Mouse (Mus musculus): ENCODE measurements at regions not wholly inside any gene's neighbourhood (a gene's known extent, or its start where the extent isn't known, plus 50 kb on each side); places are given as distances from the start of the nearest gene placed in this dataset.

DNA sequence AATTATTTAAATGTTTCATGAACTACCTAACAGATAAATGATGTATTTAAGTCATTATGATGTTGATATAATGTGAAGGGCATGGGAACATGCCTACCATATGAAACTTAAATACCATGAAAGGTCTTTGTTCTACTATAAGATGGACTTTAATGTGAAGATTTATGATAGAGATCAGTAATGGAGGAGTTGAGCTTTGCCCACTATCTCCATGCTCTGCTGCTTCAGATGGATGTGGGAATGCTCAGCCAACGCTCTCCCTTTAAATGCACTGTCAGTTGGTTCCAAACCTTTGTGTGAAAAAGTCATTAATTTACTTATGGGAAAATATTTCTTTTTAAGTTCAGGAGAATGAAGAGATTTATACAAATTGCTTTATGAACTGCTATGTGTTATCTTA is 1040.9 kb downstream of the Fam19a2 start:
- DNase-seq (ENCODE audit: low spot score): no peak
- intact Hi-C loops (cut with DNase I): no loop called here

DNA sequence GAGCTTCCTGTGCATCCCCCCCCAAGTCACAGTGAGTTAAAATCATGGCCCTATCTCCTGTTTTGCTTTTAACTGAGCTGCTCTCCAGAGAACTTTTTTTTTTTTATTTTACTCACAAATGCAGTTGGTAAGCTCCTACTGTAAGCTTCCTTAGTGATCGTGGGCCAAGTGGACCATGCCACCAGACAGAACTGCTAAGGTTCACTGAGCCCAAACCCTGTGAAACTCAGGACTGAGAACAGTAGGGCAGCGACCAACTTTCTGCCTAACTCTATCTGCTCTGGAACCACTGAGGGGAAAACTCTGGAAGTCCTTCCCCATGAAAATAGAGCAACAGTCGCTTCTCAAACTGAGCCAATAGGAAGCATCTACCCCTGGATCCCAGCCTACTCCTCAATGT is 1041.8 kb downstream of the Fam19a2 start:
- DNase-seq (ENCODE audit: low spot score): no peak
- intact Hi-C loops (cut with DNase I): no loop called here

DNA sequence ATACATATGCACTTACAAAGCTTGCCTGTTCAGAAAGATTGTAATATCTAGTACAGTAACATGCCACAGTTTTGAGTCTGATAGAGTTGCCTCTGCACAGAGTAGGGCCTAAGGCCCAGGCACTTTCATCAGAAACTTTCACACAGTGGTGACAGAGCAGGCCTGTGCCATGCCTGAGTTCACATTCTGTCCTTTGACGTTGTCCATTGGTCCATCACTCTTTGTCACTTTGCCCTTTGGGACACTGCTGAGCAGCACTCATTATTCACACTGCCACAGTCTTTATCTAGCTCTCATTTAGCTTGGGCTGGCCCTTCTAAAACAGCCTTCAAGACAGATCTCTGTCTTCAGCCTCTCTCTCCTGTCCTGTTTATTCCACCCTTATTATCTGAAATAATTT is 1055.0 kb downstream of the Fam19a2 start:
- DNase-seq (ENCODE audit: low spot score): no peak
- intact Hi-C loops (cut with DNase I): no loop called here

DNA sequence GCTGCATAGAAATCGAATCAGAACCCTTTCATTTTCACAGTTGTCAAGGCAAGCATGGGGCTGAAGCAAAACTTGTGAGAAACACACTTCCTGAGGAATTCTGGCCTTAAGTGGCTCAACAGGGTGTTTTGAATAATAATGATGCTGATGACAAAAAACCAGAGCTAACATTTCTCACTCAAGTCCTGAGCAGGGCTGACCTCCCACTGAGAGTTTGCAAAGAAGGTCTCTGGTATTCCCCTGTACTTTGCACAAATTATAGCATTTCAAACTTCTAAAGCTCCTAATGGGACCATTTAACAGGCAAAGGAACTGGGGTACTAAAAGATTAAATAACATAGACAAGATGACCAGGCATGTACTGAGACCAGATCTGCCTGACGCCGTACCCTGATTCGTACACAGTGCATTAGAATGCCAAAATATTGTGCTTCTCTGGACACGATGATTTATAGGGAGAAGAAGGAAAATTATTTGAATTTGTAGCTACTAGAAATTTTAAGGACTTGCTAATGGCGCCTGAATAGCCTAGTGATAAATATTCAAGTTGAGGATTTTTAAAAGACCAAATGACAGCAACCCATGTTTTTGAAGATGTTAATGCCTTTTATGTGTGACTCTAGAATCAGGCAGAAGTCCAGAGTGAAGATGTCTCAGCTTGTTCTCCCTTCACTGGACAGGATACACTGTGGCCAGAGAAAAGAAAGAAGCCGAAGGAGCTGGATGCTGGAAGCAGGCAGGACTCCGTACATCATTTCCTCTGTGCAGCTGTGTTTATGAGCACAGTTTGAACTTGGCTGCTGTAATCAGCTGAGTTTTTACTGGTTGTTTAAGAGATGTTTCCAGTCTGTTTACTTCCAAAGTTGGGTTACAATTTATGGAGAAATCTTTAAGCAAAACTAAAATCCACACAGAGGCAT is 1056.7 kb downstream of the Fam19a2 start:
- DNase-seq (ENCODE audit: low spot score): no peak

DNA sequence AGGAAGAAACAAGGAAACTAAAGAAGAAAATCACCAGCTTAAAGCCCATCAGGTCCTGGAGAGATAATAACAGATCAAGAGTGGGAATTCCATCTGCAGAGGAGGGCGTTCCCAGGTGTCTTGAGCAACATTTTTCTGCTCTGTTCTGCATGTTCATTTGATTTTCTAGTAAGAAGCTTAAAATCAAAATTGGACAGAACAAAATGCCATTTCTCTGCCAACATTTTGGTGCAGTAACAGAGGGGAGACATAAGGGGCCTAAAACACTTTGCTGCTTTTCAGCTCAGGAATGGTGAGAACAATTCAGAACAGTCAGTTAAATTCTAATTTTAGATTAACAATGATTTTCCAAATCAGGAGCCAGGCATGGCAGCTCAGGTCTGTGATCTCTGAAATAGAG is 1056.8 kb downstream of the Slc16a7 start:
- DNase-seq (ENCODE audit: low spot score): no peak
- intact Hi-C loops (cut with DNase I): no loop called here

More for the DNA sequence above, 1056.7 kb downstream of the Fam19a2 start:
- intact Hi-C loops (cut with DNase I): no loop called here

DNA sequence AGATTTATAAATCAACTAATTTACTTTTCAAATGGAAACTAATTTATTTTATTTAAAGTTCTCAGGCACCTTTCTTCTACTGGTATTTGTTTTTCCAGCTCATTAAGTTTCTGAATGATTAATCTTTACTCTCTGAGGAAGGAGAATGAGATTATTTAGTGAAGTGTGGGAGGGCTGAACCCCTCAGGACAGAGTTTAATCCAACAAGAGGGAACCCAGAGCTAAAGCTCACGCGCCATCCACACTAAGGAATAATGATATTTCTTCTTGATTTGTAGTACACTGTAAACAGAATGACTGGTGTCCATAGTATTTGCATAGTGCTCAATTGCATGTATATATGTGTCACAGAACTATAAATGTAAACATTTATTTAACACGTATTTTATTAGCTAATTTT is 1050.3 kb downstream of the Slc16a7 start:
- intact Hi-C loops (cut with DNase I): no loop called here
- DNase-seq (ENCODE audit: low spot score): no peak

DNA sequence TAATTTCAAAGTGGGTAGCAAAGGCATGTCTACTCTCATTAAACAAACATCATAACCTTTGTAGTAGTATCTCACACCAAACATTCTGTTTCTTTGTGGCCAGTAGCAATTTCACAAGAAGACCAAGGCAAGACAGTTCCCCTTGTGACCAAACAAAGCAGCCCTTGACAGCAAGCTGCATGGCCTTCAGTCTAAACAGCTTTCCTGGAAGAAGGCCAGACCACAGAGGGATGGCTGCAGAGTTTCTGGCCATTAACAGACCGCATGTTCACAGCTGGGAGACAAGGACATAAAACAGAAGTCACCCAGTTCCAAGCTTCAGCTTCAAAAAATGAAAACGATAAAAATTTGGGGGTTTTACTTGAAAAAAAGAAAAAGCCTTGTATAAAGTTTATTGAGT is 1040.0 kb downstream of the Slc16a7 start:
- peak; percentile 14 for DNase-seq (ENCODE audit: low spot score)
- intact Hi-C loops (cut with DNase I): no loop called here

DNA sequence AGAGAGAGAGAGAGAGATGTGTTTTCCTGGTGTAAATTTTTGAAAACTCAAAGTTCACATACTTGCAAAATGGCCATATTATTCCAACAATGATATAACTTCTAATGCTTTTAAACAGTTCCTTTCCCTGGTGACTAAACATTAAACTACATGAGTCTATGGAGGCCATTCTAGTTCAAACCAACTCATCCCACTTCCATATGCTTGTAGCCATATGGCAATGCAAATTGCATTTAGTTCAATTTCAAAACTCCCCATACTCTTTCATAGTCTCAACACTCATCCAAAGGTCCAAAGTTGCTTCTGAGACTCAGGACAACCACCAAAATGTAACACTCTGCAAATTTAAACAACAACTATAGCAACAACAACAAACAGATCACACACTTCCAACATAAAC is 1026.5 kb downstream of the Slc16a7 start:
- DNase-seq (ENCODE audit: low spot score): no peak
- intact Hi-C loops (cut with DNase I): no loop called here

DNA sequence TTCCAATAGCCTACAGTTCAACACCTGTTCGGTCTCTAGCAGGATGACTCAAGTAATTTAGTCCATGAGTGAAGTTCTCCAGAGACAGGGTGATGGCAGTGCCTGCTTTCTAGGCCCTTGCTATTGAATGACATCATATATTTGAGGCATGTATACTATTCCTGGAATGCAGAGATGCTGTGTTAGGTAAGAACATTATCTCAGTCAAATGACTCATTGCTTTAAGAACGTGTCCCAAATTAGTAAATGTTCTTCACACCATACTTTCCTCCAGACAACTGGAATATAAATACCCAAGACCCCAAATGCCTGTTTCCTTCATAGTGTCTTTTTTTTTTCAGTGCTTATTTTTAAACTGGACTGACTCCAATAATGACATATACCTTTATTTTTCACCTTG is 1018.3 kb downstream of the Slc16a7 start:
- intact Hi-C loops (cut with DNase I): no loop called here

DNA sequence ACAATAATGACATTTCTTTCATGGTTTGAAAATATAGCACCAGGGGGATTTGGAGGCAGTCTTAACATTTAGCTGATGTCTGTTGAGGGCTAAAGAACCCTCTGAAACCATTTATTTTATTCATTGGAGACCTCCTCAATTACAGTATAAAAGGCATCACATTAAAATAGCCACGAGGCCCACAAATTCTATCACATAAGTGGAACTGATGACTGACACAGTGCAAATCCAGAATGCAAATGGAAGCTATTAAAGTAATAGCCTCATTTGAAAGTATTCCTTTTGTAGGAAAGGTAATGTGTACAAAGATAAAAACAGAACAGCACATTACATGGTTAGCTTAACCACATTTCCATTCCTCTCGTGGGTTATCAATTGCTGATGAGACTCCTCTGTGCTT is 986.6 kb downstream of the Slc16a7 start:
- DNase-seq (ENCODE audit: low spot score): no peak
- intact Hi-C loops (cut with DNase I): no loop called here

More for the DNA sequence above, 1018.3 kb downstream of the Slc16a7 start:
- DNase-seq (ENCODE audit: low spot score): no peak

DNA sequence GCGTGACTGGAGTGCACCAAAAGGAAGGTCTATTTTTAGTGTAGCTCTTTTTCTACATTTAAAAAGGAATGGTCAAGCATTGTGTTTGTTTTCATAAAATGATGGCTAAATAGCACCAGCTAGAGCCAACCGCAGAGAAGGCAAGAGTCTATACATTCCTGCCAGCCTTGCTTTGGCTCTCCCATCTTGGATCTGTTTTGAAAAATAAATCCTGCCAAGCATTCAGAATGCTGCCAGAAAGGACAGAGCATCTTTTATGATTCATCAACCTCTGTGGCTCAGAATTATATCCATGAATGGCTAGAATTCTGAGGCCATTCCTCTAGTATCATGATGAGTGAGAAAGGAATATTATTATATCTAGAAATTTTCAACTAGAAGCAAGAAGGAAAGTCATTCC is 979.6 kb downstream of the Slc16a7 start:
- intact Hi-C loops (cut with DNase I): no loop called here
- DNase-seq (ENCODE audit: low spot score): no peak

DNA sequence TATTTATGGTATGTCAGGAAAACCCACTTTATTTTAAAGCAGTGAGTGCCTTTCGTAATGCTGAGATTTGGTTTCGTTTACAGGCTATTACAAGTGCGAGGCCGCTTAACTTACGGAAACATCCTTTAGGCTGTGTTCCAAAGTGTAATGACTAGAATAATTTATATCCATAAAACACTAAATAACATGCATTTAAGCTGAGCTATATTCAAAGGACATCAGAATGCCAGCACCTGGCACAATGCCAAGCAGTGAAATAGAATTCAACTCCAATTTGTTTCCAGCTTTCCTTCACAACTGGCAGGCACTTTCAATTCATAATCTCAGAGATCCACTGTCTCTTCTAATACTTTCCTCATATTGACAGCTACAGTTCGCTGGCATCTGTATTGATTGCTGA is 972.7 kb downstream of the Slc16a7 start:
- no peak for DNase-seq (ENCODE audit: low spot score)
- intact Hi-C loops (cut with DNase I): no loop called here

DNA sequence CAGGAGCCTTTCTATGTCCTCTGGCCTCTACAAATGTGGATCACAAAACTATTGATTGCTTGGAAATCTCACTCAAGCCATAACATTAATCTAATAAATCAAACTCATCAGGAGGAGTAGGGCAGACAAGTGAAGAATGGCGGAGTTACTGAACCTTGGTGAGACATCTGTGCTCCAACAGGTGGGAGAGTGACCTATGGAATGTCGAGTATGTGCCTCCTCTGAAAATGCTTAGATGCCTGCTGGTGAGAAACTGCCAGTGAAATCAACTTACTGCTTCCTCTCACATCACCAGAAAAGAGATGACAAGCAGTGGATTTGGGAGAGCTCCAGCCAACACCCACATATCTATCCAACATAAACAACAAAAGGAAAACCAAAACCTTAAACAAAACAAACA is 965.8 kb downstream of the Slc16a7 start:
- intact Hi-C loops (cut with DNase I): no loop called here
- no peak for DNase-seq (ENCODE audit: low spot score)

Data from heart, postnatal 25 days (tissue).